ENCODE assay signal across 14 mouse cellular contexts in genomic region chr17:35551881-35552414, GRCm38 (mm10). TPM values are rescaled to one million over a fixed set of nuclear protein-coding genes. Genes with fewer than 3 reads are reported as not detected.
DNase-seq lines count a peak whose midpoint lies in the region; ATAC-seq and TF ChIP-seq lines count a peak whose summit lies in the region.
"Had no signal": no experiment of that assay in that cellular context is flagged by ENCODE, and none has a peak within 500 bp of the region (broad histone marks: within the 10 kb centered on the region; RNA-seq: fewer than 3 reads in every experiment).

TSS of gene Cdsn (plus strand) at chr17:35552128.

- H3K9ac ChIP-seq in heart, embryonic 13.5 days, result peak within 1 kb of the TSS; percentile 66
- H3K9ac ChIP-seq: embryonic facial prominence, embryonic 13.5 days; forebrain, embryonic 13.5 days; limb, embryonic 15.5 days had no signal

- H3K9me3 ChIP-seq in heart, embryonic 13.5 days, result no peaks in the 10 kb centered on the region
- H3K9me3 ChIP-seq: embryonic facial prominence, embryonic 13.5 days; forebrain, embryonic 13.5 days; limb, embryonic 15.5 days had no signal

- no peak for TF ChIP-seq CTCF in lung, adult 2 months (IDR thresholded peaks at IDR 0.05; ENCODE audit: insufficient read depth, low read length)
- TF ChIP-seq CTCF in layer of hippocampus, adult 2 months (conservative IDR thresholded peaks at IDR 0.05), result no peak

- H3K36me3 ChIP-seq in heart, embryonic 13.5 days, result no peaks in the 10 kb centered on the region
- H3K36me3 ChIP-seq: embryonic facial prominence, embryonic 13.5 days; limb, embryonic 15.5 days had no signal

- H3K4me2 ChIP-seq in heart, embryonic 13.5 days, result no peak within 1 kb of the TSS
- H3K4me2 ChIP-seq: embryonic facial prominence, embryonic 13.5 days; forebrain, embryonic 13.5 days; limb, embryonic 15.5 days had no signal

- peak within 1 kb of the TSS; percentile 99 for H3K27ac ChIP-seq in heart, embryonic 13.5 days (replicated peaks)
- H3K27ac ChIP-seq in layer of hippocampus, adult 2 months, result no peak within 1 kb of the TSS
- H3K27ac ChIP-seq: forebrain, embryonic 13.5 days; limb, embryonic 15.5 days had no signal

- peaks cover 50% of the 10 kb centered on the region for H3K4me1 ChIP-seq in heart, embryonic 13.5 days
- peaks cover 4% of the 10 kb centered on the region for H3K4me1 ChIP-seq in lung, adult 2 months (ENCODE audit: control insufficient read depth, insufficient read depth, low read length)

- H3K4me3 ChIP-seq in heart, embryonic 13.5 days, result no peak within 1 kb of the TSS
- no peak within 1 kb of the TSS for H3K4me3 ChIP-seq in lung, adult 2 months (replicated peaks; ENCODE audit: extremely low read depth, low read depth, low read length)
- no peak within 1 kb of the TSS for H3K4me3 ChIP-seq in layer of hippocampus, adult 2 months
- H3K4me3 ChIP-seq: embryonic facial prominence, embryonic 13.5 days; forebrain, embryonic 13.5 days; limb, embryonic 15.5 days had no signal

- no peaks in the 10 kb centered on the region for H3K27me3 ChIP-seq in heart, embryonic 13.5 days (replicated peaks)
- H3K27me3 ChIP-seq: embryonic facial prominence, embryonic 13.5 days; limb, embryonic 15.5 days had no signal

- ATAC-seq in heart, embryonic 13.5 days (ENCODE audit: extremely low read depth, insufficient number of reproducible peaks, low FRiP score, low TSS enrichment), result no peak
- ATAC-seq: forebrain, embryonic 13.5 days had no signal

- DNase-seq in heart, adult 8-10 months (ENCODE audit: low spot score), result no peak
- no peak for DNase-seq in lung, adult 2 months
- DNase-seq in lung, postnatal 36 days, result no peak
- DNase-seq in adrenal gland, postnatal 14 days, result peak; percentile 74
- no peak for DNase-seq in layer of hippocampus, adult 2 months (ENCODE audit: low spot score in 2 of 2)
- DNase-seq in layer of hippocampus, postnatal 10 days (ENCODE audit: low spot score in 2 of 2), result no peak
- DNase-seq: cerebellum, postnatal 36 days; gastrocnemius, postnatal 14 days; kidney, postnatal 14 days; thymus, postnatal 25 days had no signal

- WGBS in heart, embryonic 13.5 days, result 66% methylated on average over 10 of the region's 10 CpGs
- WGBS in lung, adult 2 months, result 82% methylated on average over 10 of the region's 10 CpGs

- no peak for TF ChIP-seq POLR2A in lung, adult 2 months (IDR thresholded peaks at IDR 0.05; ENCODE audit: borderline replicate concordance, extremely low read depth, low read depth, low read length)

RNA-seq across cellular contexts. Expression of gene Cdsn, which starts in this region (rescaled TPM):
- polyA plus RNA-seq in heart, embryonic 13.5 days (2015; fragmentation: Nextera tagmentation; extraction: Ambion mirVana), result 0.39 and 0.42 TPM in 2 replicates
- under 1 TPM; 0.14 to 0.37 (median 0.27) TPM for total RNA-seq in heart, adult 8-10 months (2022)
- polyA plus RNA-seq in lung, adult 2 months (2012; rRNA removed), result 2.0 and 23.0 TPM in 2 replicates
- 0.23 and 0.37 TPM in 2 replicates for total RNA-seq in adrenal gland, postnatal 14 days (2021)
- total RNA-seq in layer of hippocampus, adult 2 months (2021), result under 1 TPM in 1 of 2 experiments, not detected in 1; 0.25 TPM
- under 1 TPM; 0.51 to 0.78 TPM for total RNA-seq in layer of hippocampus, postnatal 10 days (2021)
- polyA plus RNA-seq: embryonic facial prominence, embryonic 13.5 days; forebrain, embryonic 13.5 days had no signal

Comparison
In these comparisons a context has a peak if more than half of its experiments do, and no peak if none do; other contexts are left out.
1. Peak in DNase-seq in adrenal gland, postnatal 14 days; RNA of the gene not detected or under 1 TPM.